Mouse (Mus musculus): ENCODE data around the gene Brpf3. TPM values are rescaled to one million over a fixed set of nuclear protein-coding genes. Genes with fewer than 3 reads are reported as not detected.

Brpf3 gene
- polyA plus RNA-seq, 1 experiment from 2014 or later: 8.0 TPM

DNA sequence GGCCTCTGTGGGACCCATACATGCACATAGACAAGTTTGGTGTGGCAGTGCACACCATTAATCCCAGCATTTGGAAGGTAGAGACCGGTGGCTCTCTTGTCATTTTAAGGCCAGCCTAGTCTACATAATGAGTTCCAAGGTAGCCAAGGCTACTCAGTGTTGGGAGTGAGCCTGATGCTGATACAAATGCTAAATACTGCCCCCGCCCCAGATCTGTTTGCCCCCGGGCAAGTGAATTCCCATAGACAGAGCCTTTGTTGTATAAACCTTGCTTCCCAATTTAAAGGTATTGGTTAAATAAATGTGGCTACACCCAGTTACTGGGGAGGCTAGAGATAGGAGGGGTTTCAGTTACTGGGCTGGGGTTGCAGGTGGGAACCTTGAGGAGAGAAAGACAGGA lies 15.9 kb upstream of the Brpf3 start:
- Histone ChIP-seq H3K9me3 (ENCODE audit: control insufficient read depth, low read length) (no peaks in the 10 kb centered on the region), H3K4me3 (replicated peaks; ENCODE audit: low read length) (no peak overlapping the region), H3K27me3 (ENCODE audit: control insufficient read depth, insufficient read depth, low read length) (no peaks in the 10 kb centered on the region), H3K9ac (no peak overlapping the region), H3K36me3 (replicated peaks; ENCODE audit: control insufficient read depth, insufficient read depth) (no peaks in the 10 kb centered on the region), H3K4me2 (replicated peaks) (no peak overlapping the region), H3K27ac (no peak overlapping the region), H3K4me1 (replicated peaks; ENCODE audit: control insufficient read depth, insufficient read depth, low read length) (no peaks in the 10 kb centered on the region)
- DNase-seq (ENCODE audit: low spot score): no peak
- WGBS: 90% methylated on average over 3 of the region's 3 CpGs
- no peak for ATAC-seq (ENCODE audit: low FRiP score)

DNA sequence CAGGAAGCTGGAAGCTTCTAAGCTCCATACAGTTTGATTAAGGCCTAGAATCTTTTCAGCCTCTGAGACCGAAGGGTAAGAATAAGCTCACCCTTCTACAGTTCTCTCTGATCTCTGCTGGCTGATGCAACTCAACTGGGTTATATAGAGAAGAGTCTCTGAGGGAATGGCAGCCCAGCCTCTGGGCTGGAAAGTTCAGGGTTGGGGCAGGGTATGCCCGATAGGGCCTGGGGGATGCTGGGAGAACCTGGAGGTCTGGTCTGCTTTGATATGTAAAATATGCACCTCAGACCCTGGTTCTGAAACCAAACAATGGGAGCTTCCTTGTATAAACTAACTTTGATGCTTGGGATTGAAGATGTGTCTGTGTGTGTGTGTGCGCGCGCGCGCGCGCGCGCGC lies 13.4 kb upstream of the Brpf3 start:
- Histone ChIP-seq H3K4me2 (replicated peaks) (no peak overlapping the region), H3K4me3 (replicated peaks; ENCODE audit: low read length) (no peak overlapping the region), H3K27ac (no peak overlapping the region), H3K36me3 (replicated peaks; ENCODE audit: control insufficient read depth, insufficient read depth) (no peaks in the 10 kb centered on the region), H3K9ac (no peak overlapping the region), H3K4me1 (replicated peaks; ENCODE audit: control insufficient read depth, insufficient read depth, low read length) (no peaks in the 10 kb centered on the region), H3K9me3 (ENCODE audit: control insufficient read depth, low read length) (no peaks in the 10 kb centered on the region), H3K27me3 (ENCODE audit: control insufficient read depth, insufficient read depth, low read length) (no peaks in the 10 kb centered on the region)
- no peak for DNase-seq (ENCODE audit: low spot score)
- WGBS: 96% methylated on average over 12 of the region's 12 CpGs
- no peak for ATAC-seq (ENCODE audit: low FRiP score)

DNA sequence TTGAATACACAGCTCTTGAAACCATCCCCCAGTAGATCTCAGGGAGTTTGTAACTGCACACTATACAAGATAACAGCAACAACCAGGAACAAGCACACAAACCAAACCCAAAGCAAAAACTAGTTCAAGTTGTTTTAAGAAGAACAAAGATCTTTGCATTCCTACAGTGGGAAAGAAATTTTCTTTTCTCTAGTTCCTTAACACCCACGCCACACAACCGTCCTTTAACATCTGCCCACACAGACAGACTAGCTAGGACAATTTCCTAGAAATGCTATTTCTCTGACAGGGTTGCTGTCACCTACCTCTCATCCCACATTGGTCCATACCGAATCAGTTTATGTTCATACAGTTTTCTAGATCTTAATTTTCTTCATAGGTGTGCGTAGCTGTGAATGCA lies 3.9 kb upstream of the Brpf3 start:
- Histone ChIP-seq H3K9ac (no peak overlapping the region), H3K9me3 (ENCODE audit: control insufficient read depth, low read length) (no peaks in the 10 kb centered on the region), H3K4me1 (replicated peaks; ENCODE audit: control insufficient read depth, insufficient read depth, low read length) (peaks cover 19% of the 10 kb centered on the region), H3K27me3 (ENCODE audit: control insufficient read depth, insufficient read depth, low read length) (no peaks in the 10 kb centered on the region), H3K27ac (no peak overlapping the region), H3K36me3 (replicated peaks; ENCODE audit: control insufficient read depth, insufficient read depth) (no peaks in the 10 kb centered on the region), H3K4me3 (replicated peaks; ENCODE audit: low read length) (no peak overlapping the region), H3K4me2 (replicated peaks) (no peak overlapping the region)
- no peak for ATAC-seq (ENCODE audit: low FRiP score)
- no peak for DNase-seq (ENCODE audit: low spot score)
- 89% methylated on average over 4 of the region's 4 CpGs for WGBS

- no peaks in the 10 kb centered on the region for H3K27me3 ChIP-seq (ENCODE audit: control insufficient read depth, insufficient read depth, low read length)
- ATAC-seq (ENCODE audit: low FRiP score) (no peak), DNase-seq (ENCODE audit: low spot score) (no peak)
- no peaks in the 10 kb centered on the region for H3K9me3 ChIP-seq (ENCODE audit: control insufficient read depth, low read length)
- H3K4me3 ChIP-seq (replicated peaks; ENCODE audit: low read length): peak overlapping the region; percentile 72
- peak overlapping the region; percentile 99 for H3K9ac ChIP-seq
- no peaks in the 10 kb centered on the region for H3K36me3 ChIP-seq (replicated peaks; ENCODE audit: control insufficient read depth, insufficient read depth)
- peaks cover 27% of the 10 kb centered on the region for H3K4me1 ChIP-seq (replicated peaks; ENCODE audit: control insufficient read depth, insufficient read depth, low read length)
- WGBS: 12% methylated on average over 14 of the region's 14 CpGs
- H3K4me2 ChIP-seq (replicated peaks): peak overlapping the region; percentile 91
- no peak overlapping the region for H3K27ac ChIP-seq
Observed at GRCm38 (mm10) chr17:28799291-28800160, 1.4 kb upstream of the Brpf3 start.

- DNase-seq (ENCODE audit: low spot score) (peak; percentile 36), ATAC-seq (ENCODE audit: low FRiP score) (no peak; the same call in 1 of the 2 replicates)
- Histone ChIP-seq H3K9me3 (ENCODE audit: control insufficient read depth, low read length) (no peaks in the 10 kb centered on the region), H3K4me2 (replicated peaks) (peak overlapping the region; percentile 91), H3K27ac (peak overlapping the region; percentile 99), H3K9ac (peak overlapping the region; percentile 99), H3K27me3 (ENCODE audit: control insufficient read depth, insufficient read depth, low read length) (no peaks in the 10 kb centered on the region), H3K4me3 (replicated peaks; ENCODE audit: low read length) (peak overlapping the region; percentile 72), H3K4me1 (replicated peaks; ENCODE audit: control insufficient read depth, insufficient read depth, low read length) (peaks cover 27% of the 10 kb centered on the region), H3K36me3 (replicated peaks; ENCODE audit: control insufficient read depth, insufficient read depth) (no peaks in the 10 kb centered on the region)
- WGBS: under 1% methylated on average over 15 of the region's 15 CpGs
Observed at GRCm38 (mm10) chr17:28800281-28800670, 614 bp upstream of the Brpf3 start.

GRCm38 (mm10) chr17:28801474-28802005 lies 650 bp downstream of the Brpf3 start:
- DNase-seq (ENCODE audit: low spot score) (peak; percentile 98), ATAC-seq (ENCODE audit: low FRiP score) (peak; percentile 98)
- Histone ChIP-seq H3K4me2 (replicated peaks) (peak overlapping the region; percentile 91), H3K27me3 (ENCODE audit: control insufficient read depth, insufficient read depth, low read length) (no peaks in the 10 kb centered on the region), H3K4me1 (replicated peaks; ENCODE audit: control insufficient read depth, insufficient read depth, low read length) (peaks cover 27% of the 10 kb centered on the region), H3K9ac (peak overlapping the region; percentile 99), H3K27ac (peak overlapping the region; percentile 99), H3K9me3 (ENCODE audit: control insufficient read depth, low read length) (no peaks in the 10 kb centered on the region), H3K4me3 (replicated peaks; ENCODE audit: low read length) (peak overlapping the region; percentile 72), H3K36me3 (replicated peaks; ENCODE audit: control insufficient read depth, insufficient read depth) (peaks cover 7% of the 10 kb centered on the region)
- under 1% methylated on average over 37 of the region's 42 CpGs for WGBS

DNA sequence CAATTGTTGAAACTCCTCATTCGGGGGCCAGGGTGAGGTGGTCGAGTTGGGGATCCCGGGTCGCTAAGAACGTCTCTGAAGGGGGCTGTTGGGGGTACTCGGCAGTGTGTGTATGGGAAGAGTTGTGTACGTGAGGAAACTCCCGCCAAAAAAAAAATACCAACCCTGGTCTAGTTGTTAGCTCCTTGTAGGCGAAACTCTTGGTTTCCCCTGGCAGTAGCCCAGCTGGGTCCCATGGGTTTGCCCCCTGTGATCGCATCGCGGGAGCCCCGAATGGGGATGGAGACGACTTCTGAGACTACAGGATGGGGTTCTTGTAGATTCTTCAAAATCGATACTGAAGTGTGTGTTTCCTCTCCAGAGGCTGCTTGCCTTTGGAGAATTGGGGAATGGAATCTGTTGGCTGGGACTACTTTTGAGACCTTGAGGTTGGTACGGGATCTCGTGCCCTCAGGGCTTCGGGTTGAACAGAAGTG lies 1.2 kb downstream of the Brpf3 start:
- Histone ChIP-seq H3K9me3 (ENCODE audit: control insufficient read depth, low read length) (no peaks in the 10 kb centered on the region), H3K27ac (peak overlapping the region; percentile 99), H3K36me3 (replicated peaks; ENCODE audit: control insufficient read depth, insufficient read depth) (peaks cover 12% of the 10 kb centered on the region), H3K9ac (peak overlapping the region; percentile 99), H3K4me1 (replicated peaks; ENCODE audit: control insufficient read depth, insufficient read depth, low read length) (peaks cover 27% of the 10 kb centered on the region), H3K4me2 (replicated peaks) (peak overlapping the region; percentile 91), H3K4me3 (replicated peaks; ENCODE audit: low read length) (peak overlapping the region; percentile 72), H3K27me3 (ENCODE audit: control insufficient read depth, insufficient read depth, low read length) (no peaks in the 10 kb centered on the region)
- DNase-seq (ENCODE audit: low spot score) (no peak), ATAC-seq (ENCODE audit: low FRiP score) (no peak)
- 2% methylated on average over 18 of the region's 18 CpGs for WGBS

DNA sequence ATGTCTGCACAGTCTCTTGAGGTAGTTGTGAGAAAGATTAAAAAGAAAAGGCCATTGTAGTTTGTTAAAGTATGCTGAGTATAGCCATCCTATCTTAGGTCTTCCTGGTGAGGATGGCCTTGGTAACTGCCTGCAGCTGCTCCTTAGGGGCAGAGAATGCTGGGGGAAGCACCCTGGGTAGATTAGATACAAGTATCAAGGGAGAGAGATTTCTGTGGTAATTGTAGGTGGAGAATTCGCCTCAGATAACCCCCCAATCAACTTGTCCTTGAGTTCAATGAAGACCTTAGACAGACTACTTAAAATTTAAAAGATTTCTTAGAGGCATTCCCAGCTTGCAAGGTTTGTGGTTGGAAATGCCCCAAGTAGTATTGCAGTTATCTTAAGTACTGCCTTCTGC lies 2.4 kb downstream of the Brpf3 start:
- WGBS: 97% methylated on average over 1 of the region's 1 CpGs

GRCm38 (mm10) chr17:28804973-28805372 lies 4.1 kb downstream of the Brpf3 start:
- ATAC-seq (ENCODE audit: low FRiP score): no peak
- Histone ChIP-seq H3K27me3 (ENCODE audit: control insufficient read depth, insufficient read depth, low read length) (no peaks in the 10 kb centered on the region), H3K27ac (no peak overlapping the region), H3K9me3 (ENCODE audit: control insufficient read depth, low read length) (no peaks in the 10 kb centered on the region), H3K4me3 (replicated peaks; ENCODE audit: low read length) (no peak overlapping the region), H3K36me3 (replicated peaks; ENCODE audit: control insufficient read depth, insufficient read depth) (peaks cover 37% of the 10 kb centered on the region), H3K4me1 (replicated peaks; ENCODE audit: control insufficient read depth, insufficient read depth, low read length) (peaks cover 15% of the 10 kb centered on the region), H3K9ac (no peak overlapping the region), H3K4me2 (replicated peaks) (no peak overlapping the region)
- WGBS: 97% methylated on average over 6 of the region's 6 CpGs
- no peak for DNase-seq (ENCODE audit: low spot score)

More for the DNA sequence above, 2.4 kb downstream of the Brpf3 start:
- Histone ChIP-seq H3K9ac (no peak overlapping the region), H3K27ac (no peak overlapping the region), H3K27me3 (ENCODE audit: control insufficient read depth, insufficient read depth, low read length) (no peaks in the 10 kb centered on the region), H3K9me3 (ENCODE audit: control insufficient read depth, low read length) (no peaks in the 10 kb centered on the region), H3K4me3 (replicated peaks; ENCODE audit: low read length) (no peak overlapping the region), H3K4me2 (replicated peaks) (no peak overlapping the region), H3K36me3 (replicated peaks; ENCODE audit: control insufficient read depth, insufficient read depth) (peaks cover 23% of the 10 kb centered on the region), H3K4me1 (replicated peaks; ENCODE audit: control insufficient read depth, insufficient read depth, low read length) (peaks cover 27% of the 10 kb centered on the region)
- ATAC-seq (ENCODE audit: low FRiP score) (no peak), DNase-seq (ENCODE audit: low spot score) (no peak)
